Mouse (Mus musculus) G1E (cell line): Measurements from ENCODE around the gene Rnf111.
"Not testable (repeated sequence)": the region's sequence is repeated elsewhere in the genome, so short reads cannot be mapped to it uniquely, and the experiment has no call there.

Experiments used
- CTCF ChIP-seq: IDR thresholded peaks from 2 replicates; pipeline ENCODE4 v1.5.1; 2012; ENCODE audit warnings: low read depth, low read length, inconsistent platforms, mixed read lengths
- GATA1 ChIP-seq: IDR thresholded peaks from 2 replicates; pipeline ENCODE4 v1.6.1; 2012; ENCODE audit warnings: borderline replicate concordance, low read length, inconsistent platforms, mixed read lengths
- POLR2AphosphoS5 ChIP-seq: IDR thresholded peaks from 2 replicates; pipeline ENCODE4 v1.6.1; 2012; ENCODE audit warnings: low read depth, low read length, inconsistent platforms; ENCODE audit not compliant: insufficient replicate concordance
- TAL1 ChIP-seq: conservative IDR thresholded peaks from 2 replicates; pipeline ENCODE4 v1.6.1; 2012; ENCODE audit warnings: low read depth, low read length, inconsistent platforms, mixed read lengths

DNA sequence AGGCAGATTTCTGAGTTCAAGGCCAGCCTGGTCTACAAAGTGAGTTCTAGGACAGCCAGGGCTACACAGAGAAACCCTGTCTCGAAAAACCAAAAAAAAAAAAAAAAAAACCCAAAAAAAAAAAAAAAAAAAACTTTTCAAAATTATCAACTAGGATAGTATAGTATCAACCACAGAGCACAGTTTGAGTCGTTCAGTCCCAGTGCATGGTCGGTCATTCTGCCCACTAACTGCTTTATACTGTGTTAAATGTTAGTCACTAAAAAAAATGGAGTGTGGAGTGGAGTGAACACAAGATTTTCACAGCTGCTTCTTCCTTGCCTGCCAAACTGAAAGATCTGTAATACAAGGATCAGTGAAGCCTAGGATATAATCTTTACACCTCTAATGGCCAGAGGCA is 43.1 kb upstream of the Rnf111 start:
- TF ChIP-seq CTCF, GATA1, TAL1, POLR2AphosphoS5: not testable (repeated sequence)
